Mouse (Mus musculus): ENCODE measurements around the gene Gpr171. TPM values are rescaled to one million over a fixed set of nuclear protein-coding genes. Genes with fewer than 3 reads are reported as not detected.

Gpr171 gene
- polyA plus RNA-seq, 1 experiment = not detected

DNA sequence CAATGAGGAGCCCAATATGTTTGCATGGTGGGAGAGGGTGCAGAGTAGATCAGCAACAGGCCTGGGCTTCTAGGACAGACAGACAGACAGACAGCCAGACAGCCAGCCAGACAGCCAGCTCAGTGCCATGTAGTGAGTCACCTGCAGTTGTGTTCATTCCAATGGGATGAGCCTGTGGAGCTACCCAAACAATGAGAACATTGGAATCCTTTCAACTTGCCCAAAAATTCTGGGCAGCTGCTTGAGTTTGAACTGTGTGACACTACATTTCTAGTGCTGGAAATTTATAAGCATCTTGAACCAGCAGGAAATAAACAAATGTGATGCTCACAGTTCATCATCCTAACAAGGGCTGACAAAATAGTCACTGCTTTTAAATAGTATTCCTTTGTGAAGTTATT, 38.0 kb upstream of the Gpr171 start:
- DNase-seq = no peak
- Histone ChIP-seq H3K4me1 (ENCODE audit: control insufficient read depth, insufficient read depth, low read length) (peaks cover 2% of the 10 kb centered on the region; the same call in 1 of the 2 replicates), H3K27me3 (ENCODE audit: control insufficient read depth, insufficient read depth, low read length) (no peaks in the 10 kb centered on the region), H3K27ac (ENCODE audit: insufficient read depth, low read length) (no peak overlapping the region), H3K4me3 (replicated peaks; ENCODE audit: insufficient read depth, low read depth, low read length) (no peak overlapping the region)
- TF ChIP-seq CTCF (IDR thresholded peaks at IDR 0.05; ENCODE audit: borderline replicate concordance, insufficient read depth, low read depth, low read length) = no peak
- no peak for TF ChIP-seq POLR2A (IDR thresholded peaks at IDR 0.05; ENCODE audit: borderline replicate concordance, insufficient read depth, low read length)

DNA sequence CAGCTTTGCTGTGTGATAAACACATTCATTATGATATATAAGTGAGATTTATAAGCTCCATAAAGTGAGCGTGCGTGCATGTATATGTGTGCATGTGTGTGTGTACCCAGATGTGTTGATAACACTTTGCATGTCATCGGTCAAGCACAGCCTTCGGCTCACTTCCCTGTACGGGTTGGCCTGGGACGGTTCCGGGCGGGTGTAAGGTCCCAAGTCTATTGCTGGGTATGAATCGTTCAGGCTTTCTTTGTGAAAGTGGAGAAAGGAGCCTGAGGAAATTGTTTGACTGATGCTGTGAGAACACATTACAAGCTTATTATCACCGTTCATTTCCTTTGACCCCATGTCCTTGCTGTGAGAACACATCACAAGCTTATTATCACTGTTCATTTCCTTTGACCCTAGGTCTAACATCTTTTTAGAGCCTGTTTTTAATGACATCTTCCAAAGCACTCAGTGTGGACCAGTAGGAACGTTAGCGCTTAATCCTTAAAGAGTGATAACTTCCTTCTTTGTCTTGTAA, 37.4 kb upstream of the Gpr171 start:
- WGBS = 90% methylated on average over 12 of the region's 12 CpGs
- no peaks in the 10 kb centered on the region for H3K27me3 ChIP-seq (ENCODE audit: control insufficient read depth, insufficient read depth, low read length)
- no peak for TF ChIP-seq CTCF (IDR thresholded peaks at IDR 0.05; ENCODE audit: borderline replicate concordance, insufficient read depth, low read depth, low read length)
- TF ChIP-seq POLR2A (IDR thresholded peaks at IDR 0.05; ENCODE audit: borderline replicate concordance, insufficient read depth, low read length) = no peak
- no peak overlapping the region for H3K4me3 ChIP-seq (replicated peaks; ENCODE audit: insufficient read depth, low read depth, low read length)
- H3K4me1 ChIP-seq (ENCODE audit: control insufficient read depth, insufficient read depth, low read length) = peaks cover 2% of the 10 kb centered on the region; the same call in 1 of the 2 replicates
- H3K27ac ChIP-seq (ENCODE audit: insufficient read depth, low read length) = no peak overlapping the region
- no peak for DNase-seq

DNA sequence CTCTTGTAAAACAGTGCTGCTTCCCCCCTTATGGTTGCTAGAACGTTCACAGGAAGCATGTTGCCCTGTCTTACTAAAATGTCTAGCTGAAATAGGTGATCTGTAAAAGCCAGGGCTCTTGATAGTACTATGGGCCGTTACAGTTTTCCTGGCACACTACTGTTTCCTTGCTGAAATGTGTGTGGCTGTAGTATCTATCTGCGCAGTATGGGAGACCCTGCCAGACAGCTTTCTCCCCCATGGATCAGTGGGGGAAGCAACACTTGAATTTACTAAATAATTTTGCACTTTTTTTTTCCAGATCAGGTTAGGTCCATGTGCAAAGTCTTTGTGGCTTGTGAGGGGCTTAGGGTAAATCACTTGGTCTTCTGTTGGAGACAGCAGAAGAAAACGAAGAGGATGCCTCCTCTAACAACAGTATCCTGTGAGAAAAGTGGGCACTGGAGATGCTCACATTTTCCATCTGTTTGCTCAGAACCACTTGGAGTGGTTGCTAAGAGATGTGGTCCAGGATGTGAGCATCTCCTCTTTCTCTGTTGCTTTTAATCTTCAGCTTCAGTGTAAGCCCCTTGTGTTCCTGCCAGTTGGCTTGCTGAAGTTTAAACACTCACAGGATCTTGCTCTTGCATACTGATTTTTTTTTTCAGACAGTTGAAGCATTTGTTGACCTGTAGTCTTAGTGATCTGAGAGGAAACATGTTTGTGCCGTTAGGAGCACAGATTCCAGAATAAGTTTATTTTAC, 34.5 kb upstream of the Gpr171 start:
- peaks cover 2% of the 10 kb centered on the region; the same call in 1 of the 2 replicates for H3K4me1 ChIP-seq (ENCODE audit: control insufficient read depth, insufficient read depth, low read length)
- 62% methylated on average over 5 of the region's 5 CpGs for WGBS
- no peak overlapping the region for H3K4me3 ChIP-seq (replicated peaks; ENCODE audit: insufficient read depth, low read depth, low read length)
- H3K27ac ChIP-seq (ENCODE audit: insufficient read depth, low read length) = no peak overlapping the region
- TF ChIP-seq CTCF (IDR thresholded peaks at IDR 0.05; ENCODE audit: borderline replicate concordance, insufficient read depth, low read depth, low read length) (no peak), POLR2A (IDR thresholded peaks at IDR 0.05; ENCODE audit: borderline replicate concordance, insufficient read depth, low read length) (no peak)
- no peaks in the 10 kb centered on the region; the same call in 1 of the 2 replicates for H3K27me3 ChIP-seq (ENCODE audit: control insufficient read depth, insufficient read depth, low read length)
- DNase-seq = no peak

DNA sequence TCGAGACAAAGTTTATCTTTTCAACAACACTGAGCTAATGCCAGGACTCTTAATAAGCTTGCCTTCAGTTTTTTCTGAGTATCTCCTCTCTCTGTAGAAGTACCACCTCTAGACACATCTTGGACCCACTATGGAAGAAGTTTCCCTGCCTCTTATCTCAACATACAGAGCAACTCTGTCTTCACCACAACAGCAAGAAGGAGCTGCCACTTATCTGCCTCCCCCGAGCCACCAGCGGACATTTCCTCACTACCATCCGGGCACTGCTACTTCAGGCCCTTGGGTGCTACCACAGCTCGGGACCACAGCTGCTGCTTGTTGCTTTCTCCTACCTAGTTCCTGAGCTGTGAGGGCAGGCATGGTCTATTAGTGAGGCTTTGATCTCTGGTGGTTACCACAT, 31.6 kb upstream of the Gpr171 start:
- WGBS = 87% methylated on average over 5 of the region's 5 CpGs
- no peak overlapping the region for H3K4me3 ChIP-seq (replicated peaks; ENCODE audit: insufficient read depth, low read depth, low read length)
- H3K27me3 ChIP-seq (ENCODE audit: control insufficient read depth, insufficient read depth, low read length) = no peaks in the 10 kb centered on the region; the same call in 1 of the 2 replicates
- no peak for TF ChIP-seq POLR2A (IDR thresholded peaks at IDR 0.05; ENCODE audit: borderline replicate concordance, insufficient read depth, low read length)
- no peak for TF ChIP-seq CTCF (IDR thresholded peaks at IDR 0.05; ENCODE audit: borderline replicate concordance, insufficient read depth, low read depth, low read length)
- no peak for DNase-seq
- H3K27ac ChIP-seq (ENCODE audit: insufficient read depth, low read length) = no peak overlapping the region
- no peaks in the 10 kb centered on the region for H3K4me1 ChIP-seq (ENCODE audit: control insufficient read depth, insufficient read depth, low read length)

DNA sequence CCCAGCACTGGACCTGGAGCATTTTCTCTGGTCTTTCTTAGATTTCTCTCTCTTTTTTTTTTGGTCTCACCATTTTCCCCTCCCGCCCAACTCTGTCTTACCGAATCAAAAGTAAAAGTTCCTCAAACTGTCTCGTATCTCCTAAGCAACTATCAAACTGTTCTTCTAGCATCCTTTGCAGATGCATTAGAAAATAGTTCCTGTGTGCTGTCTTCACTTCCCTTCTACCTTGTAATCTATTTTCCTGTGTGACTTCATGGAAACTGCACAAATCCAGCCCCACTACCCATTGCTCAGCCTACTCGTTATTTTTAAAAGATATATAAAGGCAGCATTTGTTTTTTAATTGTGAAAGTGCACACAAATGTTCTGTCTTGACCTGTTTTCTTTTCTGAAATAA, 30.3 kb upstream of the Gpr171 start:
- no peak overlapping the region for H3K27ac ChIP-seq (ENCODE audit: insufficient read depth, low read length)
- H3K4me1 ChIP-seq (ENCODE audit: control insufficient read depth, insufficient read depth, low read length) = no peaks in the 10 kb centered on the region
- DNase-seq = no peak
- H3K4me3 ChIP-seq (replicated peaks; ENCODE audit: insufficient read depth, low read depth, low read length) = no peak overlapping the region
- WGBS = 86% methylated on average over 4 of the region's 4 CpGs
- no peaks in the 10 kb centered on the region; the same call in 1 of the 2 replicates for H3K27me3 ChIP-seq (ENCODE audit: control insufficient read depth, insufficient read depth, low read length)
- TF ChIP-seq CTCF (IDR thresholded peaks at IDR 0.05; ENCODE audit: borderline replicate concordance, insufficient read depth, low read depth, low read length) = no peak
- TF ChIP-seq POLR2A (IDR thresholded peaks at IDR 0.05; ENCODE audit: borderline replicate concordance, insufficient read depth, low read length) = no peak

DNA sequence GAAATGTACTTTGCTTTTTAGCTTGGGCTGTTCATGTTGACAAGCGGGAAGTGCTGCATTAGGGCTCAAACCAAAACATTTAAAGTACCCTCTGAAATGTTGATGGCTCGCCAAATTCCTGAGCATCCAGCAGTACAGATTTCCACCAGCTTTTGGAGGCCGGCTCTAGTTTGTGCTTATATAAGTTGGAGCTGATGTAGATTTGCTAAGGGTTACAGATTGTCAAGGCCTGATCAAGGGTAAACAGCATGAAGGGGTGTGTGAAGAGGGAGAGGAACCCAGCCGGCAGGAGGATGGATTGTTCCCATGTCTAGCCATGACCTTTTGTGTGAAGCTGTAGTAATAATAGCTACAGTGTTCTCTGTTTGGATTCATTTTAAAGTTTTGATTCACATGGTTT, 29.5 kb upstream of the Gpr171 start:
- TF ChIP-seq CTCF (IDR thresholded peaks at IDR 0.05; ENCODE audit: borderline replicate concordance, insufficient read depth, low read depth, low read length) = no peak
- TF ChIP-seq POLR2A (IDR thresholded peaks at IDR 0.05; ENCODE audit: borderline replicate concordance, insufficient read depth, low read length) = no peak
- WGBS = 72% methylated on average over 4 of the region's 4 CpGs
- no peak for DNase-seq
- Histone ChIP-seq H3K4me3 (replicated peaks; ENCODE audit: insufficient read depth, low read depth, low read length) (no peak overlapping the region), H3K27ac (ENCODE audit: insufficient read depth, low read length) (no peak overlapping the region), H3K27me3 (ENCODE audit: control insufficient read depth, insufficient read depth, low read length) (no peaks in the 10 kb centered on the region; the same call in 1 of the 2 replicates), H3K4me1 (ENCODE audit: control insufficient read depth, insufficient read depth, low read length) (no peaks in the 10 kb centered on the region)

DNA sequence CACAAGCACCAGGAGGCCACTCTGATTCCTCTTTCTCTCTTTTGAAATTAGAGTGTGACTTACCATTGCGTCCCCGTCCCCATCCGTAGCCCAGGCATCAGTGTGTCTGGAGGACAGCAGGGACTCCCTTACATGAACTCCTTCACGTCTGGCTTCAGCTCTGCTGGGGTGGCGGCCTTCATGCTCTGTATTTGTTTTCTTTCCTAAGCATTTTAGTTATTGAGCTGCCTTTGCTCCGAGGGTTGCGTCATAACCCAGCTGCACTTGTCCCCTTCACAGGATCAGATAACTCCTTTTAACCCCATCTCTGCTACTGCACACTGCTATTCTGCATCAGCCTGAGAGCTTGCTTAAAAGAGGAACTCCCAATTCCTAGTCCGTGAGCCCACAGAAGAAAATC, 28.8 kb upstream of the Gpr171 start:
- 69% methylated on average over 8 of the region's 8 CpGs for WGBS
- DNase-seq = no peak
- Histone ChIP-seq H3K4me3 (replicated peaks; ENCODE audit: insufficient read depth, low read depth, low read length) (no peak overlapping the region), H3K27ac (ENCODE audit: insufficient read depth, low read length) (no peak overlapping the region), H3K27me3 (ENCODE audit: control insufficient read depth, insufficient read depth, low read length) (no peaks in the 10 kb centered on the region; the same call in 1 of the 2 replicates), H3K4me1 (ENCODE audit: control insufficient read depth, insufficient read depth, low read length) (no peaks in the 10 kb centered on the region)
- TF ChIP-seq POLR2A (IDR thresholded peaks at IDR 0.05; ENCODE audit: borderline replicate concordance, insufficient read depth, low read length) (no peak), CTCF (IDR thresholded peaks at IDR 0.05; ENCODE audit: borderline replicate concordance, insufficient read depth, low read depth, low read length) (no peak)

DNA sequence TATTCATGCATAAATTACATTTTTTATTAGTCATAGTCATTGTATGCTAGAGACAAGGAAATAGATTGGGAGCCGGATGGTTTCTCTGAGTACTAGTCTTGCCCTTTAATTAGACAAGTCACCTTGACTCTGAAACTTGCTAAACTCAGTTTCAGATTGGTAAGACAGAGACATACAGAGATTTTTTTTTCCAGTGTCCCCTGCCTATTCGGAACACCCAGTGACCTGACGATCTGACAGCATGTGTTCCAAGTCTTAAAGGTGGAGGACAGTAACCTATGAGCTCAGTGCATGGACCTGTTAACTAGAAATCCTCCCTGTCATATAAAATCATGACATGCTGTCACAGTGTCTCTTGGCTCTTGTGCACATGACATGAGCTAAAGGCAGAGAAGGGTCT, 27.9 kb upstream of the Gpr171 start:
- WGBS = 92% methylated on average over 3 of the region's 3 CpGs
- no peak overlapping the region for H3K27ac ChIP-seq (ENCODE audit: insufficient read depth, low read length)

More for the DNA sequence above, 27.9 kb upstream of the Gpr171 start:
- Histone ChIP-seq H3K4me1 (ENCODE audit: control insufficient read depth, insufficient read depth, low read length) (no peaks in the 10 kb centered on the region), H3K27me3 (ENCODE audit: control insufficient read depth, insufficient read depth, low read length) (no peaks in the 10 kb centered on the region; the same call in 1 of the 2 replicates), H3K4me3 (replicated peaks; ENCODE audit: insufficient read depth, low read depth, low read length) (no peak overlapping the region)
- DNase-seq = no peak
- TF ChIP-seq POLR2A (IDR thresholded peaks at IDR 0.05; ENCODE audit: borderline replicate concordance, insufficient read depth, low read length) = no peak
- TF ChIP-seq CTCF (IDR thresholded peaks at IDR 0.05; ENCODE audit: borderline replicate concordance, insufficient read depth, low read depth, low read length) = no peak

Data from cerebellum, adult 2 months (tissue).